Mouse (Mus musculus) thymus, adult 2 months (tissue): ENCODE data around the gene Muc5b.

ENCODE experiments used
- CTCF ChIP-seq: fragments of 200-500 bp; IDR thresholded peaks from 2 replicates; pipeline ENCODE4 v1.5.1; 2012; ENCODE audit warnings: mild to moderate bottlenecking, control low read depth, low read length, moderate library complexity, borderline replicate concordance; ENCODE audit not compliant: control insufficient read depth, poor library complexity, insufficient read depth; ENCODE audit errors: extremely low read depth
- POLR2A ChIP-seq: fragments of 200-500 bp; IDR thresholded peaks from 2 replicates; pipeline ENCODE4 v1.6.1; 2012; ENCODE audit warnings: mild to moderate bottlenecking, low read length, control low read depth, moderate library complexity; ENCODE audit not compliant: control insufficient read depth, poor library complexity, insufficient read depth; ENCODE audit errors: extremely low read depth

- no peak for TF ChIP-seq POLR2A
- TF ChIP-seq CTCF: no peak
Measured at GRCm38 (mm10) chr7:141918407-141918806, 79.5 kb downstream of the Muc5b start, which contains the start of gene Tollip.
